Mouse (Mus musculus) urinary bladder, postnatal 25 days (tissue): ENCODE measurements at regions not wholly inside any gene's neighbourhood (a gene's known extent, or its start where the extent isn't known, plus 50 kb on each side); places are given as distances from the start of the nearest gene placed in this dataset.
A peak's percentile ranks its signal among the peaks of the same experiment; 100 is the strongest.
"Not testable (repeated sequence)": the region's sequence is repeated elsewhere in the genome, so short reads cannot be mapped to it uniquely, and the experiment has no call there.

Source experiments
- DNase-seq: peaks from one replicate; pipeline ENCODE4 v3.0.0; 2022; ENCODE audit warnings: low spot score

DNA sequence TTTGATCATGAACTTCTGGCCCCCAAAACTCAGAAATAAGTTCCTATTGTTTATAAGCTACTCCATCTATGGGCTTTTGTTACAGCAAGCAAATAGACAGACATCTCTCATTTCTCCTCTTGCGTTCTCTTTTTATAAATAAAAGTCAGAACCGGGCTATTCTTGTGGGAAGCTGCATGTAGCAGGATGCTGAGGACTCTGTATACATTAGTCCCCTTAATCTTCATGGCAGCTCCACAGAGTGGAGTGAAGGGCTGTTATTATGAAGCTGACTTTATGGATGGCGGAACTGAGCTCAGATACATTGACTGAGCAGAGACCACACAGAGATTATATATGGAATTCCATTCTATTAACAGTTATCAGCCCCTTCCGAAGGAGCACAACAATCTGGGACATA is 162.1 kb upstream of the Zfp637 start:
- DNase-seq = no peak

DNA sequence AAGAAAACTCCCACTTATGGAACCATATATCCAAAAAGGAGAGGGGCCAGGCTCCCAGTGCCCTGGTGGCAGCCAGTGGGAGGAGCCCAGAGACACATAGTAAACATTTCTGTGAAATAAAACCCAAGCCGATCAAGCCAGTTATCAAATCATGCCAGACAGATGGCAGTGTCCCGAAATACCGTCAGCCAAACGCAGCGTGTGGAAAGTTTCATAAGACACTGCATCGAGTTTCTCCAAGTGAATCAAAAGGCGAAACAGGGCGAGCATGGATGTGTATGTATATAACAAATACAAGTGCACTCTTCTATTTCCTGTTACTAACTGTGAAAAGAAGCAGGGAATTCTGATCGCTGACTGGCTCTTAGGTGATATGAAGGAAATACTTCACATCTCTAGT is 154.8 kb upstream of the Zfp637 start:
- DNase-seq = no peak

DNA sequence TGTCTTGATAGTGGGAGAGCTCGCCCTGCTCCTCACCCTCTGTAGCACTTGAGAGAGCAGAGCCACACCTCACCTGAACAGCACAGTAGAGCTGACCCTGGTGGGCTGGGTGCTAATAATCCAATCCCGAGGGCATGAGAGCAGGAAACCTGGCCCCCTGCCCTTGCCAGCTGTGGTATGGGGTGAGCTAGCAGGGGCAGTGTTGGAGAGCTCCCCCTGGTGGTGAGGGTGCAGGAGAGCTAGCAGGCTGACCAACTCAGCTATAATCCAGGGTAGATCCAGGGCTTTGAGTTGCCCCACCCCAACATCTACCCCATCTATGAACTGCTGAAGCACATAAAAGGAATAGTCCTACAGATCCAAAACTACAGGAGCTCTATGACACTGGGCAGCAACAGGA is 153.9 kb upstream of the Zfp637 start:
- peak; percentile 58 for DNase-seq

DNA sequence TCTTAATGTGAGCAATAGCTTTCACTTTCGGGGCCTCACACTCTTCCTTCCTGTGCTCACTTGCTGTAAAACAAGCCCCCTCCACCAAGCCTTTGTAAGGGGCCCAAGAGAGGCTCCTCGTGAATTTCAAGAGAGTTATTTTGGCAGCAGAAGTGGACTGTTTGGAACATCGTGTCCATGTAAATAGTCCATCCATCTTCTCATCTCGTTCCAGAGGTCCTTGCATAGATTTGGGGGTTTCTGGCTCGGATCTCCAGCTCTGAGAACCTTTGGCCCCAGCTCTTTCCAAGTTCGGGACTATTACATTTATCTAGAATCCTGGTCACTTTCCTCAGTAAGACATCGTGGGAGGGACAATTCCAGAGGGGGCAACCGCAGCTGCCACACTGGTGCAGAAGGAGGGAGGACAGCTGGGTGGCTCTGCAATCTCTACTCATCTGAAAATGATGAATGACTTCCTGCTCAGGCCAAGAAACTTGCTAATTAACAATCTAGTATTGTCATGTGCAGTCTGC is 152.3 kb upstream of the Zfp637 start:
- DNase-seq = no peak

DNA sequence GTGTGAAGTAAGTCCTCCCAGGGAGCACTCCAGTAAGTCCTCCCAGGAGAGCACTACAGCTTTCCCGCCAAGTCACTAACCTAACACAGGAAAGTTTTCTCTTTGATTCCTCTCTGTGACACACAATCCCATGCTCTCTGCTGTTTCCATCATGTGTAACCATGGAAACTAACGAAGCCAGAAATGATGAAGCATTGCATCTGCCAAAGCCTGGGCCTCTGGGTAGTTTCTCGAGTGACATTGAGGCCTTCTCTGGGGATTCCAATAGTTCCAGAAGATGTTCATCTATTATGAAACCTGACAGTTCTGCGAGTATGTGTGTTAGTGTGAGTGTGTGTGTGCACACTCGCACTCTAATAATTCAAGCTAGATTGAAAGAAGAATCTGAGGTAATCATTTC is 140.7 kb upstream of the Zfp637 start:
- DNase-seq = no peak

DNA sequence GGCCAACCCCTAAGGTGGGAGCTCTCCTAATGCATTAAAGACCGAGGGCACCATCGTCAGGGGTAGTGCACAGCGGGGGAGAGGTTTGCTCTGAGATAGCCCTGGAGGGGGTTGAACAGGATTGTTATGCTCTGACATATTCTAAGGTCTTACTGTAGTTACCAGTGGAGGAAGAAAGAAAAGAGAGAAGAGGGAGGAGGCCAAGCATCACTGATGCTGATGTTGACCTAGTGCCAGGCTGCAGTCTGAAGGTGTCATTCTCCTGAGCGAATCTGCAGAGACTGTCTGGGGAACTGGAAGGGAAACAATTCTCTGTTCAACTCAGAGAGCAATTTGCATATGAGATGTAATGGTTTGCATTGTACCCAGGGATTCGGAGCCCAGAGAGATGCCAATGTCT is 139.4 kb upstream of the Zfp637 start:
- no peak for DNase-seq

DNA sequence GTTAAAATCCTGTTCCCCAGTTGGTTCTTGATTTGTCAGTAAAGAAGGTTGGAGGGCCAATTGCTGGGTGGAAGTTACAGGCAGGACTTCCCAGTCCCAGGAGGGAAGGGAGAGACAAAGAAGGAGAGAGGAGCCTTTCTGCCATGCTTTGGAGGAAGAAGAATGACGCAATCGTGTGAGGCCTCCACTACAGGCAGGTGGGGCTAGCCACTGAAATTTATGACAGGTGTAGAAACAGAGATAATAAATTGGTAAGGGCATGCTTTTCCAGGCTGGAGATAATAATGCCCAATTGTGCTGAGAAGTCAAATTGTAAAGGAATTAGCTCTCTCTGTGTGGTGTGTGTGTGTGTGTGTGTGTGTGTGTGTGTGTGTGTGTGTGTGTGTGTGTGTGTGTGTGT is 135.0 kb upstream of the Zfp637 start:
- no peak for DNase-seq

DNA sequence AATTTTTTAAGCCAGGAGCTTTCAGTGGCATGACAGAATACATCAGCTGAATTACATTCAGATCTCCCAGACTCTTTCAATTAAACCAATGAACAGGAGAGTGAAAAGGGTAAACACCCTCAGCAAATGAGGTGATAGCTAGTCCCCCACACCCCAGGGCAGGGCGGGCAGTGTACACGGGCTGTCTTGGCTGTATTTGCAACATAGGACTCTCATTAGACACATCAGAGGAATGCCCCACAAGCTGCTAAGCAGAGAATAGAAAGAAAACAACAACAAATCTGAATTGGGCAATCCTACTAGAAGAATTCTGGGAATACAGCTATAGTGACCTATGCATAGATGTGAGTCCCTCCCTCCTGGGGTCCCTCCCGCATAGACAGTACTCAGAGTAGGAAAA is 131.8 kb upstream of the Zfp637 start:
- no peak for DNase-seq

DNA sequence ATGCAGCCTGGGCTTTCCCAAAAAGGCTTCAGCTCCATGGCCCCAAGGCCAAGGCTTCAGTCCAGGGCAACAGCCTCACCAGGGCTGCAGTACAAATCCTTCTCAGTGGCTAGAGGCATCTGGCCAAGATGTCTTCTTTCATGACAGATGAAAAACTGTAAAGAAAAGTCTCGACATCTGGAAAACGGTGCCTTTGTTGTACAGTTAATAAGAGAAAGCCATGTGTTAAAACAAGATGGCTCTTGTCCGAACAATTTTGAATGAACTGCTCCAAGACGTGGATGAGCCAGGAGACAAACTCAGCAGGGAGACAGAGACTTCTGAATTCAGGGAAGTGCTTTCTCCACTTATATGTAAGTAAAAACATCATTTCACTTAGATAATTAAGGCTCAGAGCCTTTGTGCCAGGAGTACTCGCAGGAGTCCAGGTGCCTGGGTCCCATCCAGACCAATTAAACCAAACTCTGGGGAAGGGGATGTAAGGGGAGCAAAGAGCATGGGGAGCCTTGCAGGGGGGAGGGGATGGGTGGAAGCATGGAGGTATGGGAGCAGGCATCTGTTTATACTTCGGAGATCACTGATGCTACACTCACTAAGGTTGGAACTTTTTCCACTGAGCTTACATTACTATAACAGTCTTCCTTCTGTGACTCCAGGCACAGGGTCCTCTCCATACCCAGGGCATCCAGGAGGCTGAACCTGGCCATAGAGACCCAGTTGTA is 125.8 kb upstream of the Zfp637 start:
- DNase-seq = no peak

DNA sequence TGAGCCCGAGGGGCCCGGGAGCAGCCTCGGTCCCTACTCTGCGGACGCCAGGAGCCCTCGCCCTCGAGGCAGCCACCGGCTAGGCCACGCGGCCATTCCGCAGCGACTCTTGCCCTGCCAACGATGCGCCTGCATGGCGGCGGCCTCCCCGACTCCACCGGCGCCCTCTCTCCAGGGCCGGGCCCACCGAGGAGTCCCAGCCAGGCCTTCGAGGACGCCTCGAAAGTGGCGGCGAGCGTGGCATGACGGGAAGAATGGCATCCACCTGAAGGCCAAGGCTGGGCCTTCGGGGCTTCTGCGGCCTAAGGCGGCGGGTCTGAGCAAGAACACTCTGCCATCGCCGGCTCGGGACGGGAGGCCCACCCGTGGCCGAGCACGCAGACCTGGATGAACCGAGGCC is 124.6 kb upstream of the Zfp637 start:
- DNase-seq = not testable (repeated sequence)

DNA sequence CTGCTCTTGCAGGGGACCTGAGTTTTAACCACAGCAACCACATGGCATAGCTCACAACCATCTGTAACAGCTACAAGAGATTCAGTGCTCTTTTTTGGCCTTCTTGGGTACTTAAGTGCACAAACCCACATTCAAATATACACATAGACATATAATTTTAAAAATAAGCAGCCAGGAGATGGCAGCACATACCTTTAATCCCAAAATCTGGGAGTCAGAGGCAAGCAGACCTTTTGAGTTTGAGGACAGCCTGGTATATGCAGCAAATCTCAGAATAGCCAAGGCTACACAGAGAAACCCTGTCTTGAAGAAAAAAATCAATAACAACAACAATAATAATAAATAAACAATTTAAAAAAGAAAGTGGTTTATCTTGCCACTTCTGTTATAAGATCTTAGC is 88.6 kb upstream of the Zfp637 start:
- not testable (repeated sequence) for DNase-seq

DNA sequence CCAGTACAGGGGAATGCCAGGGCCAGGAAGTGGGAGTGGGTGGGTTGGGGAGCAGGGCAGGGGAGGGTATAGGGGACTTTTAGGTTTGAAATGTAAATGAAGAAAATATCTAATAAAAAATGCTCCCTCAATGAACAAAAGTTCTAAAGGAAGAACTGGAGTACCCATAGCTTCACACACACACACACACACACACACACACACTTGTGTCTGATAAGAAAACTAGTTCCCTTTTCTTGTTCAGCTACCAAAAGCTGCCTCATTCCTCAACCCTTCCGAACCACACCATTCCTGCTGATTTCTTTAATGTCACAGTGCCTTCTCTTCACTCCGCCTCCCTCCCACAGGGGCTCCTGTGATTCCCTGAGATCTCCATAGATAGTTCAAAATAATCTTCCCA is 85.3 kb upstream of the Zfp637 start:
- DNase-seq = not testable (repeated sequence)

DNA sequence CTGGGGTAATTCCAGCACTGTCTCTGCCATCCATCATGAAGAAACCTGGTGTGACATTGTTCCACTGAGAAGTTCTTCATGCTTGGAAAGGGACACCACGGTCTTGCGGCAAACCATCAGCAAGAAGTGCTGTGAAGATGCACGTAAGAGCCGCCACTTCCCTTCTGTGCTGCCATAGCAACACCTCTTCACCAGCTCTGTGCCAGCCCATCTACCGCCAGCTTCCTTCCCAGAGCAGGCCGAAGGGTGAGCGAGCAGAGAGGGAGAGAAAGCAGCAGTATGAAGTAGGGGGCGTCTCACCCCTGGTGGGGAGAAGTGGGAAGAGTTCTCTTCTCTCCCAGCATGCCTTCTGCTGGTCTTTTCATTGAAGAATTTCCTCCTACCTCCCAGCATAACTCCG is 84.8 kb upstream of the Zfp637 start:
- no peak for DNase-seq

DNA sequence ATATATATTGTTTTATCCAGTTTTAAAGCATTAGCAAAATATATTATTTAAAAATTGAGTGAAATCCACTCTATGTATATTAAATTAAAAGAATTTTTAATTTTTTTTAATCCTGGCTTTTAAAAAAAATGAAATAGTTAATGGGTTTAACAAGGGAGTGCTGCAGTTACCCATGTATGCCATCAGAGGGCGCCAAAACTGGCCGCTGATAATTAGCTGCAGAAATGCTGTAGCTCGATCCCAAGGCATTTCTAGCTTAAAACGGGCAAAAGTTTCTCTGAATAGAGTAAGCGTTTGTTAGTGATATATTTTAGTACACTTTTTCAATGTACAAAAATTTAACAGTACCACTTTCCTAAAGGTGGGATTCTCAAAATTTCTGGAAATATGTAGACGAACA is 82.5 kb upstream of the Zfp637 start:
- peak; percentile 57 for DNase-seq

DNA sequence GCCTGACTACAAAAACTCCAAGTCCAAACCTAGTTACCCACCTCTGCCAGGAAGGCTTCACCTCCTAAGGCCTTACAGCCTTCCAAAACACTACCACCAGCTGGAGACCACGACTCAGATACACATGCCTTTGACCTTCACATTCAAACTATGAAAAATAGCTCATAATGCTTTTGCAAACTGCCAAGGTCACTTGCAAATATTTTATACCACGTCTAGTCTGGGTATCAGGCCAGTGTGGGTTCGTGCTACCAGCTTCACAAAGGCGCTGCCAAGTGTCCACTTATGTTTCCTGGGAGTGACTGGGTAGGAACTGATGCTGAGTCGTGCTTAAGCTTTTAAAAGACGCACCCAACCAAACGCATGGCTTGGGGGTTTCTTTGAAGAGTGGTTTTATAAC is 69.5 kb upstream of the Zfp637 start:
- no peak for DNase-seq

DNA sequence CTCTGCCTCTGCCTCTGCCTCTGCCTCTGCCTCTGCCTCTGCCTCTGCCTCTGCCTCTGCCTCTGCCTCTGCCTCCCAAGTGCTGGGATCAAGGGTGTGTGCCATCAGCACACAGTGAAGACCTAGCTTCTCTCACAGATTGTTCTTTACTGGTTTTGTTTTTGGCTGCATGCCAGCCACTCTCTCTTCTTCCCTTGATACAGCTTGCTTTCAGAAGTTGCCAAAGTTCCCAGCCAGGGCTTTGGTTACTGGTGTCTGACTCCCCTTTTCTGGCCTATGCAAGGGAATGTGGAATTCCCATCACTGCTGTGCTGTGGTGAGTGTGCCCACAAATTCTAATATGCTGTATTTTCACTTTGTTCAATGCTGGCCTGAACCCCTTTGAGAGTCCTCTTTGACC is 68.6 kb upstream of the Zfp637 start:
- no peak for DNase-seq

DNA sequence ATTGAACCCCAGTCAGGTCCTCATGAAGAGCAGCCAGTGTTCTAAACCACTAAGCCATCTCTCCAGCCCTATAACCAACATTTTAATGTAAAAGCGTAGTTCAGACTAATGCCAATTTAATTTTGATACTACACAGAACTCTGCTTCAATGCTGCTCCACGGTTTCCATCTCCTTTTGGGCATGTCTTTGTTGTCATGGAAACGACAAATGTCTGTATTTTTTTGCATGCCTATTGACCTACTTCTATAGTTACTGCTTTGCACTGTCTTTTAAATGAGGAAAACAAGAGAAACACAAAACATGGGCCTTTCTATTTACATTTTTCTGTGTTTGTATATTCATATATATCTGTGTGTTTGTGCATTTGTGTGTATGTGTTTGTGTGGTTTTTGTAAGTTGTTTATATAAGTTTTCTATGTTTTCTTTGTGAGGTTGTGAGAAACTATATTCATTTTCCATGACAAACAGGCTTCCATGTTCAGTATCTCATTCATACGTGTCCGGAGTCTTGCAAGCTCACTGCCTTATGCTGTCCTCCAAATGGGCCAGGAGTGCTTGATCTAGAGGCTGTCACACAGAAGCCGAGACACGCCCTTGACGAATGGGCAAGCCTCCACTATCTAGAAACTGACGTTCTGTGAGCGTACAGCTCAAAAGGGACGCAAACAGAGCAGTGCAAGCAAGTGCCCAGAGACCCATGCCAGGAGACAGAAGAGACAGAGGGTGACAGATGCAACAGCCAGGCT is 65.5 kb upstream of the Zfp637 start:
- no peak for DNase-seq

DNA sequence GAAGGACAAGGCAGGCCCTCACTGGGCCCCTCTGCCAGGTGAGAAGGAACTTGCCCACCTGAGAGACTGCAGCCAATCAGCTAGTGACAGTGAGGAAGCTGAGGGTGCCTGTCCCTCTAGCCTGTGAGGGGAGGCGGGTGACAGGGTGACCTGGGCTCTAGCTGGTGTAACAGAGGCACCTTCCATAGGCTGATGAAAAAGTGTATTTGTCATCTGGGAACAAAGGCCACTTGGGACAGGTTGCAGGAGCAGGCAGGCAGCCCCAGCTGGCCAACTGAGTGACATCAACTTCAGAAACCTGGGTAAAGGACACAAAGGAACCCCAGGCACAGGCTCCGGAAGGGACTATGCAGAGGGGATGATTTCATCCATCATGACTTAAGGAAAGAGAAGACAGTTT is 63.0 kb upstream of the Zfp637 start:
- no peak for DNase-seq

DNA sequence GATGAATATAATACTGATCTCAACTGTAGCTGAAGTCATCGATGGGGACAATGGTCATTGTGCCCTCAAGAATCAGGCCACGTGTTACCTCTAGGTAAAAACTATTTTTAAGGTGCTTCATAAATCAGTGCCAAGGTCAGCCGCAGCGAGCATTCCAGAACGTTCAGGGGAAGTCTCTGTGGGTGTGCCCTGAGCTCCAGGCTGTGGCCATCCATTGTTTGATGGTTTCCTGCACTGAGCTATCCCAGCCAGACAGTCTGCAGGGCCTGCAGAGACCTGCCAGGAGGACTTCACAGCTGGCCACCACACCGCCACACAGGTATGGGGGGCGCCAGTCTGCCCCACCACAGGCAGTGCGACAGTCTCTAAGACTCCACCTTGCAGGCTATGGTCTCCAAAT is 62.5 kb upstream of the Zfp637 start:
- no peak for DNase-seq

DNA sequence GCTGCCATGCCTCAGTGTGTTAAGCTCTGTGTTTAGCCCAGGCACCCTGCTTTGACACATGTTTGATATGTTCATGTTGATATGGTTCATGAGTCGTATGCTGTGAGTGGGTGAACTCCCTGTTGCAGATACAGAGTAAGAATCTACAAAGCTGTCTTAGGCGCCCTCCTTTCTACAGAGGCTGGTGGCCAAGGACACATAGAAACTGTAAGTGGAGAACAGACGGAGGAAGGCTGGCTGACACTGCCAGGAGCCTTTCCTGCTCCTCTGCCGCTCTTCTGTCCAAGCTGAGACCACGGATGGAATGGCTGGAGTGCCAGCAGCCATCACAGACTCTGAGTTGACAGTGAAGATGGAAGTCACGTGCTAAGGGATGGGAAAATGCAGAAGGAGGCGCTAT is 62.0 kb upstream of the Zfp637 start:
- no peak for DNase-seq

DNA sequence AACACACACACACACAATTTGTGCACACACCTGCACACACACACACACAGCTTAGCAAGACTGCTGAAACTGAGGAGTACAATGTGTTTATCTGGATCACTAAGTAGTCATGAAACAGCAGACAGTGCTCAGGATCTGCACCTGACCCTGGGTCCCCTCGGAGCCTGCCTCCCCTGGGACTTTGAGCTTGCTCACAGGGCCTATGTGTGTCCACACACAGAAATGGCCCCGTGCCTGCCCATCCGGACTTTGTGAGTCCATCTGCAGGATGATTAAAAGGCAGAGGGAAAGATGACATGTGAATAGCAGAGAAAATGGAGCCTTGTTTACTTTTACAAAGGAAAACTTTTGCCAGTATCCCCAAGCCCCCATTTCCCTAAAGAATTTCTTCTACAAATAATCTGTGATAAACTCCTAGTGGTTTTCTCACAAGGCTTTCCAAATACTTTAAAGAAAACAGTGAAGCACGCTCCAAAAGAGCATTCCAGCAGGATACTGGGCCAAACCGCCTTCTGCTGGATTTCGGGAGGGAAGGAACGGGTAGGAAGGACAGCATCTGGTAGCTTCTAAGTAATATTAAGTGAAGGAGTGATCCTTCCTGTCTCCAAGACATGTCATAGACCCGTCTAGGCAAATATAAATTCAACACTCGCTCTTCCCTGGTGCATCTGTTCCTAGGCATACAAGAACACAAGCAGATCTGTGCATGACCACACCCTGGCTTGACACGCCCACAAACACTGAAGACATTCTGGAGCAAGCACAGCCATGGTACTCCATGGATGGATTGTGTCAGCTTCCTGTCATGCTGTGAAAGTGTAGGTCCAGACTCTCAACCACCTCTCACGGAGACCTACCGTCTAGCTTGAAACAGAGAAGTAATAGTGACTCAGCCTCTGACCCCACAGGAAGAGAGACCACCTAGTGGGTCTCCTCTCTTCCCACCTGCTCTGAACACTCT is 52.1 kb upstream of the Zfp637 start:
- no peak for DNase-seq

DNA sequence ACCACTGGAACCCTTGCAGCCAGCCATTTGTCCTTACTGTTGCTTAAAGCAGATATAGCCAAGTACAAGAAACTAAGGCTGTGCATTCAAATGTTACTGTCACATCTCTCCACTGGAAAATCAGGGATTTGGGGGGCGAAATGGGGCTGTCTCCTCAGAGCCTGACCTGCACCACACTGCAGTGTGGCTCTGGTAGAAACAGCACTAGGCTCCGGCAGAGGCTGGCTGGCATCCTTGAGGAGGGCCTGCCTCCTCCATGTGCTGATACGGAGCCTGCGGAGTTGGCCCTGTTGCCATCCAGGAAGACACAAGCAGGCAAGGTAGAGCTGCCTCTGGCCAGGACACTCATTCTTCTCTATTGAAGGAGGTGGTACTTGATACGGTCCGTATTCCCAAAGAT is 50.4 kb upstream of the Zfp637 start:
- DNase-seq = no peak
